Mouse (Mus musculus) testis, adult 2 months (tissue): ENCODE data around the gene Eif4ebp2.

Experiments
- CTCF ChIP-seq: fragments of 200-500 bp; IDR thresholded peaks from 2 replicates; pipeline ENCODE4 v1.5.1; 2012; ENCODE audit warnings: low read depth, mild to moderate bottlenecking, inconsistent platforms, low read length, moderate library complexity; ENCODE audit not compliant: control insufficient read depth, insufficient read depth, insufficient replicate concordance
- POLR2A ChIP-seq: fragments of 200-500 bp; IDR thresholded peaks from 2 replicates; pipeline ENCODE4 v1.6.1; 2012; ENCODE audit warnings: low read depth, mild to moderate bottlenecking, inconsistent platforms, low read length, moderate library complexity; ENCODE audit not compliant: control insufficient read depth

DNA sequence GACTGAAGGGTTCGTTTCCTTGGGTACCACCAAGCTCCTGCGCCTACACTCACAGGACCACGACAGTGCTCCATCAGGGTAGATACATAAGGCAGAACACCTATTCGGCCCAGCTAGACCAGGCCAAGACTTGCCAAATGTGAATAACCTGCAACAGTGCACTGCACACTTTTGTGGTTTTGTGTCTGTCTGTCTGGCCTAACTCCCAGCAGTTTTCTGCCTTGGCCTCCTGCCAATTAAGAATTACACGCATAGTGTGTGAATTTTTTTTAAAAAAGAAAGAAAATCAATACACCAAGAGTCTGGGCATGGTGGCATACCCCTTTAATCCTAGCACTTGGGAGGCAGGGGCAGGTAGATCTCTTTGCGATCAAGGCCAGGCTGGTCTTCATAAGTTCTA lies 24.5 kb downstream of the Eif4ebp2 start:
- TF ChIP-seq CTCF, result no peak
- TF ChIP-seq POLR2A, result no peak
